Comparison of ENCODE assay signal across 8 mouse cellular contexts in the genomic region with DNA sequence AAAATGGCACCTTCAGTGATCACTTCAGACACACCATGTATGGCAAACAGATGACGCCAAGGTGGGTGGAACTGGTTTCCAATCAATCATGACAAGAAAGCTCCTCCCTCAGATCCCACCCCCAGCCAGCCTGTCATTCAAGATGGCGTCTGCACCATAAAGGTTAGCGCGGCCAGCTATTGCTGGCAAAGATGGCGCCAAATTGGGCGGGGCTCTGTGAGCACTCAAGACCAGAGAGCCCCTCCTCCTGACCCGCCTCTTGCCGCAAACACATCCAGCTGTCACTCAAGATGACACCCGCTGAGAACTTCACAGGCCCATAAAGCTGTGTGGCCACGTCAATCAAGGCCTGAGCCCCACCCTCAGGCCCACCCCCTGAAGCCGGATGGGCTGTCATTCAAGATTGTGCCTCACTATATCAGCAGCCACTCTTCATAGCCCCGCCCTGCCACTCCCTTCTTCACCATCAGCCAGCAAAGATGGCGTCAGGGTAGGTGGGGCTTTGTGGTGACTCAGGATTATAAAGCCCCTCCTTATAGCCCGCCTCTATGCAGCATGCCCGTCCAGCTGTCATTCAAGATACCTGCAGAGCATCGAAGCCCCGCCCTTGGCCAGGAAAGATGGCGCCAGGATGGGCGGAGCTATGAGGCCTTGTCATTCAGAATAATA. TPM values are rescaled to one million over a fixed set of nuclear protein-coding genes. Genes with fewer than 3 reads are reported as not detected.
A peak's percentile ranks its signal among the peaks of the same experiment; 100 is the strongest.
DNase-seq lines count a peak whose midpoint lies in the region; ATAC-seq lines count a peak whose summit lies in the region.

No protein-coding gene starts in this region.

- peak overlapping the region; percentile 52; the same call in 1 of the 2 replicates for H3K9ac ChIP-seq in hindbrain, embryonic 15.5 days

- no peaks in the 10 kb centered on the region for H3K27me3 ChIP-seq in hindbrain, embryonic 15.5 days

- 54% methylated on average over 19 of the region's 19 CpGs for WGBS in hindbrain, embryonic 15.5 days

- peak; percentile 88 for ATAC-seq in hindbrain, embryonic 15.5 days (ENCODE audit: low FRiP score, low read depth)

- H3K4me3 ChIP-seq in hindbrain, embryonic 15.5 days: peak overlapping the region; percentile 62

- H3K9me3 ChIP-seq in hindbrain, embryonic 15.5 days: peaks cover 11% of the 10 kb centered on the region; the same call in 1 of the 2 replicates

- peaks cover 11% of the 10 kb centered on the region for H3K36me3 ChIP-seq in hindbrain, embryonic 15.5 days

- H3K27ac ChIP-seq in hindbrain, embryonic 15.5 days (replicated peaks): peak overlapping the region; percentile 93

- H3K4me1 ChIP-seq in hindbrain, embryonic 15.5 days (replicated peaks): no peaks in the 10 kb centered on the region

- H3K4me2 ChIP-seq in hindbrain, embryonic 15.5 days: peak overlapping the region; percentile 48

- DNase-seq in adrenal gland, adult 8-10 months: peak; percentile 93
- DNase-seq in cerebellum, postnatal 36 days: peak; percentile 89 to 91
- peak; percentile 92 for DNase-seq in gastrocnemius, adult 18-20 months (ENCODE audit: low spot score)
- peak; percentile 89 to 93 for DNase-seq in layer of hippocampus, postnatal 36 days
- DNase-seq in lung, postnatal 10 days: peak; percentile 96
- peak; percentile 94 to 98 for DNase-seq in right cerebral cortex, postnatal 10 days (ENCODE audit: low spot score in 2 of 2)
- DNase-seq in natural killer cell, adult 2 months (ENCODE audit: low spot score in 2 of 2): no peak

RNA-seq across cellular contexts. Expression of a gene that starts 1.8 kb away (rescaled TPM):
- 10 to 100 TPM; 34.9 to 51.0 (median 38.2) TPM for total RNA-seq in adrenal gland, adult 8-10 months (2022)
- total RNA-seq in gastrocnemius, adult 18-20 months (2021): 1 to 10 TPM; 2.8 to 7.2 TPM
- 90.4 and 93.6 TPM in 2 replicates for polyA plus RNA-seq in hindbrain, embryonic 15.5 days (2015; fragmentation: Nextera tagmentation; extraction: Ambion mirVana)
- total RNA-seq in layer of hippocampus, postnatal 36 days (2021): 100 to 1,000 TPM; 178 to 188 TPM

RNA-seq across cellular contexts. Expression of a gene that starts 2.0 kb away (rescaled TPM):
- 1 to 10 TPM; 1.6 to 2.0 (median 1.8) TPM for total RNA-seq in adrenal gland, adult 8-10 months (2022)
- total RNA-seq in gastrocnemius, adult 18-20 months (2021): under 1 TPM in 1 of 2 experiments, not detected in 1; 0.39 TPM
- 28.3 and 30.2 TPM in 2 replicates for polyA plus RNA-seq in hindbrain, embryonic 15.5 days (2015; fragmentation: Nextera tagmentation; extraction: Ambion mirVana)
- 10 to 100 TPM; 29.4 to 32.9 TPM for total RNA-seq in layer of hippocampus, postnatal 36 days (2021)

RNA-seq across cellular contexts. Expression of a gene that starts 32.1 kb away (rescaled TPM):
- total RNA-seq in adrenal gland, adult 8-10 months (2022): 1 to 10 TPM; 2.5 to 4.0 (median 3.0) TPM
- 1 to 10 TPM; 2.4 to 6.0 TPM for total RNA-seq in gastrocnemius, adult 18-20 months (2021)
- polyA plus RNA-seq in hindbrain, embryonic 15.5 days (2015; fragmentation: Nextera tagmentation; extraction: Ambion mirVana): 7.1 and 7.5 TPM in 2 replicates
- 10 to 100 TPM in 1 of 2 experiments, 1 to 10 TPM in 1; 8.9 to 10.5 TPM for total RNA-seq in layer of hippocampus, postnatal 36 days (2021)

Comparison
In these comparisons a context has a peak if more than half of its experiments do, and no peak if none do; other contexts are left out.
1. DNase-seq: peak in adrenal gland, adult 8-10 months (single experiment), cerebellum, postnatal 36 days (2 of 2), gastrocnemius, adult 18-20 months (single experiment), layer of hippocampus, postnatal 36 days (2 of 2), lung, postnatal 10 days (single experiment) and right cerebral cortex, postnatal 10 days (2 of 2); none in natural killer cell, adult 2 months (0 of 2).
2. RNA of a gene that starts 1.8 kb away (total RNA-seq): 178 to 188 TPM in layer of hippocampus, postnatal 36 days and 34.9 to 51.0 TPM in adrenal gland, adult 8-10 months; 2.8 to 7.2 TPM in gastrocnemius, adult 18-20 months; every median in the first group is over 4 times any median in the second.
3. RNA of a gene that starts 2.0 kb away (total RNA-seq): 29.4 to 32.9 TPM in layer of hippocampus, postnatal 36 days; 1.6 to 2.0 TPM in adrenal gland, adult 8-10 months and 0.39 TPM in gastrocnemius, adult 18-20 months; every median in the first group is over 10 times any median in the second.